Mouse (Mus musculus): ENCODE results near the gene Tas2r126.

The Tas2r126 gene

DNA sequence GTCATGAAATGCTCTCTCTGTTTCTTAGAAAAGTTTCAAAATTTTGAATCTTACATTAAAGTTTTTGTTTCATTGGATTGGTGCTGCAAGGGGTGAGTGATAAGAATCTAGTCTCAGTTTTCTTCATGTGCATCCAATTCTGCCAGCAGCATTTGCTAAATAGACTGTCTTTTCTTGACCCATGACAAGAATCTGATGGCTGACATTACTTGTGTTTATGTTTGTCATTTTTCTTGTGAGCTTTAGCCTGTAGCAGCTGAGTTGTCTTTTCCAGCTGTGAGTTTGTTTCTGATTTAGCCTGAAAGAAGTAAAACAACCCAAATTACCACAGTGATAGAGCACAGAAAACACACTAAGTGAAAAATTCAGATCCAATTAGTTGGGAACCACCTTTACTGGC is 50.3 kb downstream of the Tas2r126 start:
- in situ Hi-C loops (cut with MseI, MboI): no loop called here

Measured in mouse trophoblast stem cell (cell line).